Mouse (Mus musculus): ENCODE measurements at regions not wholly inside any gene's neighbourhood (a gene's known extent, or its start where the extent isn't known, plus 50 kb on each side); places are given as distances from the start of the nearest gene placed in this dataset.

GRCm38 (mm10) chr3:54613845-54614244 lies 78.8 kb upstream of the Supt20 start:
- H3K9me3 ChIP-seq (replicated peaks), result no peaks in the 10 kb centered on the region; the same call in 1 of the 2 replicates
- H3K36me3 ChIP-seq (ENCODE audit: poor library complexity, severe bottlenecking), result no peaks in the 10 kb centered on the region
- no peaks in the 10 kb centered on the region for H3K4me1 ChIP-seq
- H3K9ac ChIP-seq, result no peak overlapping the region
- WGBS, result 75% methylated on average over 2 of the region's 2 CpGs
- H3K27me3 ChIP-seq, result no peaks in the 10 kb centered on the region
- no peak for ATAC-seq
- H3K27ac ChIP-seq, result no peak overlapping the region
- H3K4me3 ChIP-seq, result no peak overlapping the region
- H3K4me2 ChIP-seq, result no peak overlapping the region

- Histone ChIP-seq H3K27ac (no peak overlapping the region), H3K27me3 (no peaks in the 10 kb centered on the region), H3K36me3 (ENCODE audit: poor library complexity, severe bottlenecking) (no peaks in the 10 kb centered on the region), H3K4me1 (no peaks in the 10 kb centered on the region), H3K9me3 (replicated peaks) (no peaks in the 10 kb centered on the region; the same call in 1 of the 2 replicates), H3K4me2 (no peak overlapping the region), H3K9ac (no peak overlapping the region), H3K4me3 (no peak overlapping the region)
- WGBS, result 95% methylated on average over 4 of the region's 4 CpGs
- no peak for ATAC-seq
Measured at GRCm38 (mm10) chr3:54617298-54617697, 75.3 kb upstream of the Supt20 start.

- no peaks in the 10 kb centered on the region for H3K36me3 ChIP-seq (ENCODE audit: poor library complexity, severe bottlenecking)
- H3K9me3 ChIP-seq (replicated peaks), result no peaks in the 10 kb centered on the region; the same call in 1 of the 2 replicates
- H3K9ac ChIP-seq, result no peak overlapping the region
- no peaks in the 10 kb centered on the region for H3K4me1 ChIP-seq
- no peaks in the 10 kb centered on the region for H3K27me3 ChIP-seq
- no peak overlapping the region for H3K4me3 ChIP-seq
- H3K4me2 ChIP-seq, result no peak overlapping the region
- 93% methylated on average over 4 of the region's 4 CpGs for whole genome bisulfite sequencing
- no peak overlapping the region for H3K27ac ChIP-seq
- no peak for ATAC-seq
Measured at GRCm38 (mm10) chr3:54618286-54618685, 74.3 kb upstream of the Supt20 start.

GRCm38 (mm10) chr3:54630254-54630653 lies 62.4 kb upstream of the Supt20 start:
- ATAC-seq, result no peak
- H3K27me3 ChIP-seq, result no peaks in the 10 kb centered on the region
- H3K4me3 ChIP-seq, result no peak overlapping the region
- H3K36me3 ChIP-seq (ENCODE audit: poor library complexity, severe bottlenecking), result no peaks in the 10 kb centered on the region
- H3K4me1 ChIP-seq, result no peaks in the 10 kb centered on the region
- H3K27ac ChIP-seq, result no peak overlapping the region
- peaks cover 6% of the 10 kb centered on the region; the same call in 1 of the 2 replicates for H3K9me3 ChIP-seq (replicated peaks)
- no peak overlapping the region for H3K4me2 ChIP-seq
- H3K9ac ChIP-seq, result no peak overlapping the region
- 87% methylated on average over 7 of the region's 7 CpGs for WGBS

DNA sequence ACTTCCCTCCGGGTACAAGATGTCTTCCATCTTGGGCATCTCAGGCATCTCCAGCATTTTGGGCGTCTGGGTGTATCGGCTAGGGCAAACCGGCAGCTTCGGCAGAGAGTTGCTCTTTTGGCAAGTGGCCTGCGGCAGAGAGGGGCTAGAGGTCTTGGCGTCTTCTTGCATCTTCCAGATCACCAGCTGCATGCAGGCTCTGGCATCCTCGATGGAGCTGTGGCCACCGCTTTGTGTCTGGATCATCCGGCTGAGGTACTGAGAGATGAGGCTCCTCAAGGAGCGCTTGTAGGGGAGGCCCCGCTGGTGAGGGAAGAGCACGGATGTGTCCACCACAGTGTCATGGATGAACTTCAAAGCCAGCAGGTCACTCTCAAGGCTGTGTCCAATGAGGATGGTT lies 59.9 kb upstream of the Supt20 start:
- no peak overlapping the region for H3K4me2 ChIP-seq
- H3K9ac ChIP-seq, result no peak overlapping the region
- H3K4me3 ChIP-seq, result no peak overlapping the region
- ATAC-seq, result no peak
- H3K9me3 ChIP-seq (replicated peaks), result peaks cover 6% of the 10 kb centered on the region; the same call in 1 of the 2 replicates
- H3K27ac ChIP-seq, result no peak overlapping the region
- no peaks in the 10 kb centered on the region for H3K27me3 ChIP-seq
- H3K36me3 ChIP-seq (ENCODE audit: poor library complexity, severe bottlenecking), result no peaks in the 10 kb centered on the region
- no peaks in the 10 kb centered on the region for H3K4me1 ChIP-seq
- WGBS, result 96% methylated on average over 13 of the region's 13 CpGs

DNA sequence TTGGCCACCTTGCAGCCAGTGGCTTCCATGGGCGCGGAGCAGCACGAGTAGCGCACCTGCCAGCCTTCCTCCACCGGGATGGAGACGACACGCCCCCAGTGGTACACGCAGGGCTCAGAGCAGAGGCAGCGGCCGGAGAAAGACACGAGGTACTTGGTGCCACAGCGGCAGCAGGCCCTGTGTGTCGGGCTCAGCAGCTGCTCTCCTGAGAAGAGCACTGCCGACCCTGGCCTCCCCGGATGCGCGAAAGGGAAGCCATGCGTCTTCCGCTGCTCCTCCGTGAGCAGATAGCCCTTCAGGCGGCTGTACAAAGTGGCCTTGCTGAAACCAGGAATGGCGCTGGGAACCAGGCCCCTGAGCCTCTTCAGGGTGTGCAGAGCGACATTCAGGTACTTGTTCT lies 59.2 kb upstream of the Supt20 start:
- no peak for ATAC-seq
- Histone ChIP-seq H3K4me2 (no peak overlapping the region), H3K9ac (no peak overlapping the region), H3K9me3 (replicated peaks) (peaks cover 6% of the 10 kb centered on the region; the same call in 1 of the 2 replicates), H3K36me3 (ENCODE audit: poor library complexity, severe bottlenecking) (no peaks in the 10 kb centered on the region), H3K27ac (no peak overlapping the region), H3K27me3 (no peaks in the 10 kb centered on the region), H3K4me3 (no peak overlapping the region), H3K4me1 (no peaks in the 10 kb centered on the region)
- WGBS, result 95% methylated on average over 23 of the region's 23 CpGs

DNA sequence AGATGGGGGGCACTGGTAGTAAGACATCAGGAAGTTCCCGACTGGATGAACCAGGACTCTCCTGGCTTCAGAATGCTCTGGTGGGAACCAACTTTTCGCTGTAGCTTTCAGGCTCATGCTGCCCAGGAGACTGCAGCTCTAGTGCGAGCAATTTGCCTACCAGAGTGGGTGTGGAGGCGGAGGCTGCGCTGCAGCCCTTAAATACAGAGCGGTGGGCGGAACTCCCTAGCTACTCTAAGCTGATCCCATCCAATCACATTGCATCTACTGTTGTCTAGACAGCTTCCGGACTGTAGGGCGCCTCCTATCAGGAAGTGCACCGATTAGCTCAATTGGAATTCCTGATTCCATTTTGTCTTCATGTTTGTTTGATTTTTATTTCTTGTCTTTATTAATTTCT lies 58.2 kb upstream of the Supt20 start:
- WGBS, result 95% methylated on average over 10 of the region's 10 CpGs
- Histone ChIP-seq H3K36me3 (ENCODE audit: poor library complexity, severe bottlenecking) (no peaks in the 10 kb centered on the region), H3K27me3 (no peaks in the 10 kb centered on the region), H3K4me1 (no peaks in the 10 kb centered on the region), H3K4me3 (no peak overlapping the region), H3K4me2 (no peak overlapping the region), H3K9ac (no peak overlapping the region), H3K27ac (no peak overlapping the region), H3K9me3 (replicated peaks) (peaks cover 6% of the 10 kb centered on the region; the same call in 1 of the 2 replicates)
- ATAC-seq, result no peak

Data from forebrain, embryonic 13.5 days (tissue).